Mouse (Mus musculus) cerebellum, adult 9-11 months (tissue): ENCODE measurements around the gene Olfr60.

Experiments
- DNase-seq: peaks from one replicate; pipeline ENCODE4 v3.0.0; 2022

Olfr60 gene

GRCm38 (mm10) chr7:140361571-140361970 is at the start of gene Olfr60:
Gene Olfr60, minus strand, starts transcription at chr7:140361671.
- no peak for DNase-seq

GRCm38 (mm10) chr7:140402818-140403217 is 41.3 kb upstream of the Olfr60 start, which contains the start of gene Olfr531:
Gene Olfr531, minus strand, starts transcription at chr7:140402918.
- no peak for DNase-seq

DNA sequence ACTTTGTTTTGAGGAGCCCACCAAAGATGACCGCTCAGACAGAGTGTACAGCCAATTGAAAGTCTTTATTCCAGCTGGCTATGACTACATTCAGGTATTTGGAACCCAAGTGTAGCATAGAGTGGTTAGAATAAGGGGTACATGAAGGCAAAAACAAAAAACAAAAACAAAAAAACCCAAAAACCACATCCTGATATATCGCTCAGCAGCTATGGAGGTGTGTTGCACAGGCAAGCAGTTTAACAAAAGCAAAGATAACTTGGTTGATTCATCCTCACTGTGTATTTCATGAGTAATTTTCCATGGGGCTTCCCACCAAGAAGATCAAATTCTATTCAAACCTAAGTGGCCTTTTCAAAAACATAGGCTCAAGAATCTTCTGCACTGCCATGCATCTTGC is 15.4 kb upstream of the Olfr60 start:
- DNase-seq: no peak

GRCm38 (mm10) chr7:140376231-140376630 is 14.8 kb upstream of the Olfr60 start, which contains the start of gene Olfr530:
Gene Olfr530, minus strand, starts transcription at chr7:140376331.
- no peak for DNase-seq

- DNase-seq: no peak
Observed at GRCm38 (mm10) chr7:140374300-140374699, 12.8 kb upstream of the Olfr60 start.

DNA sequence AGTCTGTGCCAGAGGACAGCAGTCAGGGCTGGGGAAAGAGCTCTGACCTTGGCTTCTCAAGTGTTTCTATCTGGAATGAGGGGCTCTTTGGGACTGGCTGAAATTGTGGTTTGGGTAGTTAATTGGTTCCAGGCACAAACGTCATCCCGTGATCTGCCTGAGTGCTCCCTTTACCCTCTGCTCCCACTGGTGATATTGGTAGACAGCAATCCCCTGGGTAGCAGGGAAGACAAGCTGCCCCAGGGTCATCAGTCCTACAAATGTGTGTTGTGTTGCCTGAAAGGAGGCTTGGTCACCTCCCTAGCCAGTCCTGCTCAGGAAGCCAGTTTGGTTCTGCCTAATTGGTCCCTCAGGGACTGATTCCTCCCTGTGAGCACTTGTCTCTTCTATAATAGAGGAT is 27.8 kb downstream of the Olfr60 start, which contains the start of gene Olfr527:
TSS of gene Olfr527 (plus strand) at position 301 of the 400 bp plus-strand sequence.
- no peak for DNase-seq

DNA sequence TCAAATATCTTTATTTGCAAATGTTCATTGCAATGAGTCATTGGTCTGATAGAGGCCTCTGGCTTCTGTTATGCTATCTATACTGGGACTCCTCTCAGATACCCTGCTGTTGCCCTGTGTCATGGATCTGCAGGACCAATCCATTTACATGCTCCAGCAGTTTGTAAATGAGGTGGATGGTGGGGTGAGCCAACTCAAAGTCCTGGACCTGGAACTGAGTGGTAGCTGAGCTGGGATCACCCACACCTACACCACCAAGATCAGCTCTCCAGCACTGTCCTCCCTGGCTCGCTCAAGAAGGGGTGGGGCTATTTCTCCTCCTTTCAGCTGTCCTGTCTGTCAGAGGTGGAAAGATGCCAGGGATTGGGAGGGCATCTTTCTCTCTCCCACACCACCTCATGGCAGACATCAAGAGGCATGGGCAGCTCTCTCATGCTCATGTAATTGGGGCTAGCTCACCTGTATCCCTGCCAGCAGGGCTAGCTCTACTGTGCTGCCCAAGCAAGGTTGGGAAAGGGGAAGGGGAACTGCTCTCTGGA is 31.6 kb downstream of the Olfr60 start:
- no peak for DNase-seq

DNA sequence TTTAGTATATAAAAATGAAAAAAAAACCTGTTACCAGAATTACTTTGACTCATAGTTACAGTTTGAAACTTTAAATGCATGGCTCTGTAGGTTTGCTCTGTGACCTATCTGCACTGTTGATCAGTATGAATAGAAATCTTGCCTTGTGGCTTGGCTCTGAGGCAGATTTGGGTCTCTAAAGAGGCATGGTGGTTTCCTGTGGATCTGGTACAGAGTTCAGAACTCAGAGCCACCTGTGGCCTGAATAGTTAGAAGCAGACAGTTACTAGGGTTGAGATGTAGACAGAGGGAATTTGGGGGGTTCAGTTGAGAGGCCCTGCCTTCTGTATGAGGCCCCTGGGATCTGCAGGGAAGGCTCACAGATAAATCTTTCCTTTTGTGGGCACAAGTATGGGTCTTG is 40.3 kb downstream of the Olfr60 start:
- no peak for DNase-seq

- no peak for DNase-seq
Observed at GRCm38 (mm10) chr7:140320558-140320957, 40.9 kb downstream of the Olfr60 start, which contains the start of gene Olfr525. Gene Olfr525, plus strand, starts transcription at chr7:140320858.

DNA sequence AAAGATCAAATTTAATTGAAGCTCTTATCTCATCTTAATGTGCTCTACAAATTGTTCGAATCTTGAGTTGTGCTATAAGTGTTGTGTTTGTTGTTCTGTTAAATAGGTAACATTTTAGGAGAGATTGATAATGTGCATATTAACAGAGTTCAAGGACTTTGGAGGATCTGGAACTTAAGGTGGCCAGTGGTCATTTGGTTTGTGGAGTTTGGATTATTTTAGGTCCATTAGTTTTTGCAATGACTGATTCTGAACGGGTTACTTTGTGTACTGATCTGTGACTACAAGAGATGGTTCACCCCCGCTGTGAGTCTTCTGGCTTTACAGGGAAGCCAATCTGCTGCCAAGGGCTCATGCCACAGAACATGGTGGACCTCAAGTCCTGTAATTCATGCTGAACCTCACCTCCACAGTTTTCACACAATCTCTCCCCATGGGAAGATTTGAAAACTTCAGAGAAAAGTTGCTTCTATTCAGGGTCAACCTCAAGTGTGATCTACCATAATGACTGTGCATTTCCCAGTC is 41.5 kb downstream of the Olfr60 start:
- DNase-seq: no peak

- no peak for DNase-seq
Observed at GRCm38 (mm10) chr7:140299416-140299815, 62.1 kb downstream of the Olfr60 start.

DNA sequence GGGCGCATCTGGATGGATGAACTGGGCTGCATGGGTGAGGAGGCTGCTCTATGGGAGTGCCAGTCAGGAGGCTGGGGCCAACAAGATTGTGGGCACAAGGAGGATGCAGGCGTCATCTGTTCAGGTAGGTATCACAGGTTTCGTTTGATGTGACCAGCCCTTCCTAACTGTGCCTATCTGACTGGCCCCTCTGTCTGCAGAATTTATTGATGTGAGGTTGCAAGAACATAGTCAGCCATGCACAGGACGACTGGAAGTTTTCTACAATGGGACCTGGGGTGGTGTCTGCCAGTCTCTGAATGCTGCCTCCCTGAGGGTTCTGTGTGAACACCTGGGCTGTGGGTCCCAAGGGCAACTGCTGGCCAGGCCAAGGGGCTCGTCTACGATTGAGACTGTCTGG is 64.6 kb downstream of the Olfr60 start:
- DNase-seq: no peak

- DNase-seq: no peak
Observed at GRCm38 (mm10) chr7:140295746-140296145, 65.7 kb downstream of the Olfr60 start.
